Mouse (Mus musculus): ENCODE measurements around the gene Gm19345. TPM values are rescaled to one million over a fixed set of nuclear protein-coding genes. Genes with fewer than 3 reads are reported as not detected.

Gene Gm19345
- total RNA-seq, 2 experiments from 2014 or later, result 1.8 to 2.9 TPM

DNA sequence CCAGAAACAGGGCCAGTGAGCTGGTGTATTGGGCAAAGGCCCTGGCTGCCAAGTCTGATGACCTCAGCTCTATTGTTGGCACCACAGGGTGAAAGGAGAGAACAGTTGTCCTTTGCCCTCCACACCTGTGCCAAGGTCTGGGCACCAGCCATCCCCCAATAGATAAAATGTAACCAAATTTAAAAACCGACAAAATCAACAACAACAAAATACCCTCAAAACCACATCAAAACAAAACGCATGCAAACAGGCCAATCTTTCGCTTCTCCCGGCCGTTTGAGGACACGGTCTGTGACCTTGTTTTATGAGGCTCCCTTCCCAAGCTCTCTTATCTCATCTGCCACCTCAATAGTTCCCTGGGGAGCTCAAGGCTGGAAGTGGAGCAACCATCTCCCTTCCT, 14.7 kb downstream of the Gm19345 start:
- no peak for DNase-seq (ENCODE audit: extremely low spot score in 1 of 2, low spot score in 1 of 2)

DNA sequence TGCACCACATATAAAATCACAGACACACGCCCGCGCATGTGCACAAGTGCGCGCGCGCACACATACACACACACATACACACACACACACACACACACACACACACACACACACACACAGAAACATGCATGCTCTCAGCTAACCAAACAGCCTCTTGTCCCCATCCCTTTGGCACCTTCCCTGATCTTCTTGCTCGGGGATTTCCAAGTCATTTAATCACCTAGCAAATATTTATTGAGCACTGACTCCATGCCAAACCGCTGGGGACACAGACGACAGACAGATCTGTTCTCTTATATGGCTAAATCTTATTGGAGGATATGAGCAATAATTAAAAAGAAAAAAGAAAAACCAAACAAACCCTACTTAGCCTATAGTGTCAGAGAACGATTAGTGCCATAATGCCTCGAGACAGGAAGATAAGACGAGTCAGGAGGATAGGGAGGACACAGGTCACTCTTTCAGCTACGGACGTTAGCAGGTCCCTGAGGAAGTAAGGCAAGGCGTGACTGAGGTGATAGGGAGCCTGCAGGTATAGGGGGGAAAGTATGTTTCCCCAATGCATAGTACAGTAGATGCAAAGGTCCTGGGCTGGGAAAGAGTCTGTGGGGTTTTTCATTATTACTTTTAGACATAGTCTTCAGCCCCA, 16.1 kb downstream of the Gm19345 start:
- no peak for DNase-seq (ENCODE audit: extremely low spot score in 1 of 2, low spot score in 1 of 2)

DNA sequence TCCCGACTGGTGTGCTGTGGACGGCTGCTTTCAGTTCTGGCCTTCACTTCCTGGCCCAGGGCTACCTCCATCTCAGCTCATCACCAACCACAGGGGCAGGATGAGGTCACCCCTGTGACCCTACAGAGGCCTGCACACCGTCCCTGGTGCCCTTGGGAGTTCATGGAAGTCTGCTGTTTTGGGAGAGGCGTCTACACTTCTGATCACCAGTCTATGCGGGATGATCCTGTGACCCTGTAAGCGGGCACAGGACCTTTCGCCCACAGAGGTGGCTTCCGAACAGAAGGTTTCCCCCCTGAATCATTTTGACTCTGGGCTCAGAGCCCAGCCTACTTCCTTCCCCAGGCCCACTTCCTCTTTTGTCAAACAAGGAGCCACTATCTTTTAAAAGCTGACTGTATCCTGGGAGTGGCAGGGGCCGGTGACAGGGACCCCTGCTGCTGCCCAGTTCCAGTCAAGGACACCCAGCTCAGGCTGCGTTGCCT, 19.4 kb downstream of the Gm19345 start:
- no peak for DNase-seq (ENCODE audit: extremely low spot score in 1 of 2, low spot score in 1 of 2)

DNA sequence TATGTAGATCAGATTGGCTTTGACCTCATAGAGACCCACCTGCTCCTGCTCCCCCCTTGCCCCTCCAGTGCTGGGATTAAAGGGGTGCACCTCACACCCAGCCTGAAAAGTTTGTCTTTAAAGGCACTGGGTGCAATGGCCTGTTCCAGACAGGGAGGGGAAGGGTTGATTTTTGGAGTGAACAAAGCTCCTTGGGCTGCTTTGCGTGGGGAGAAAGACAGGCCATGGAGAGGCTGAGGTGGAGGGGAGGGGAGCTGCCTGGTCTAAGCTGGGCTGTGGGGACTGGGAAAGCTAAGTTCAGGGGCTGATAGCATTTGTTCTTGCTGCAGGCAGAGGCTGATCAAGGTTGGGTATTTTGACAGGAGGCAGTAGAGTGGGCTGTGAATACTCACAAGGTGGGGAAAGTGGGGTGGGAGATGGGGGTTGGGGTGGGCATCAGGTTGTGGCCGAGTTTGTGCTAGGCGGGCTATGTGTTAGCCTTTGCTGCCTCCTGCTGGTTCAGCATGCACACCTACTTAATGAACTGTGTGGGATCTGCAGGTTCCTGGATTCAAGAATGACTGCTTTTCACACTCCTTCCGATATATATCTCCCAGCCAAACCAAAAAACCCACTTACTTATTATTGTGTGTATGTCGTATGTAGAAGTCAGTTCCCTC, 20.3 kb downstream of the Gm19345 start:
- no peak for DNase-seq (ENCODE audit: extremely low spot score in 1 of 2, low spot score in 1 of 2)

DNA sequence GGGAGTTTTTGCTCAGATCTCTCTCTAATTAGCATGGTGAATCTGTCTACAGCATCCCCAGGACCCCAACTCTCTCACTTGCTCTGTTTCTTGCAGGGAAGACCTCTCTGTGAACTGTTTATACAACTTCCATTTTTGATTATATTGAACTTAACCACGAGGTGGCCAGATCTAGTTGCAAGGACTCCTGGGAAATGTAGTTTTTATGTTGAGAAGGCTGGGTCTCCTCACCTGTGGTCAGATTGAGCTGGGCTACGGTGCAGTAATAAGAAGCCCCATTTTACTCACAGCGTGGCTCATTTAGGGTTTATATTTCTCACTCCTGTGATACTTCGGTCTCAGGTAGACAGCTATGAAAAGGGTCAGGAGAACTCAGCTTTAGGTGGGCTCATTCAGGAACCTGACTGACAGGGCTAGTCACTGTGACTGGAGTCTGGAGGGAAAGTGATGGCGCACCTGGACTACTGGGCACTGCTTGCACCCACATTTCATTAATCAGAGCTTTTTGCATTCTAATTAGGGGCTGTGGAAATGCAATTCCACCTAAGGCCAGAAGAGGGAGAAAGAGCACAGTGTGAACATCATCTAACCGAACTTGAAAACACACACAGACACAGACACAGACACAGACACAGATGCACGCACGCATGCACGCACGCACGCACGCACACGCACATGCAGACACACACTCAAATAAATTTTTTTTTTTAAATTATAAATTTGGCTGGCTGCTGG, 24.3 kb downstream of the Gm19345 start:
- peak in 1 of 2 experiments; percentile 54 for DNase-seq (ENCODE audit: extremely low spot score in 1 of 2, low spot score in 1 of 2)

DNA sequence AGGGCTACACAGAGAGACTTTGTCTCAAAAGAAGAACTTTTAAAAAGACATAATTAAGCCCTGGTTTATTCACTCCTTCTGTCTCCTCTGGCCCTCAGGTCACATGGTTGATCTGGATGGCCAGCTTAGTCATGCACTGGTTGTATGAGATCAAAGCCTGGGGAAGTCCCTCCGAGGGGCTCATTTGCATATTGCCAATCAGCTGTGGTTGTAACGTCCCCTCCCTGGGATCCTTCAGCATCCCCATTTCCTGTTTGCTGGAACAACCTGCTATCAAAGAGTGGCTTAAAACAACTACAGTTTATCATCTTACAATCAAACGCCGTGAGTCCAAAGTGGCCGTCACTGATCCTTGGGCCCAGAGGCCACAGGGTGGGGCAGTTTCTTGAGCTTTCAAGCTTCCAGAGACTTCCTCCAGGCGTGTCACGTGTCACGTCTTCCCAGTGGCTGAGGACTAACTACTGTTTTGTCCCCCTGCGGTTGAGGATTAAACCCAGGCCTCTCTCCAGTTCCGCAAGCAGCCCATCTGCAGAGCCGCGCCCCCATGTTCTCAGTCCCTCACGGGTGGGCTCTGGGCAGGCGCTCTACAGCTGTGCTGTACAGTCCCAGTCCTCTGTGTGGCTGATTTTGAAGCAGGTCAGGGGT, 25.1 kb downstream of the Gm19345 start:
- DNase-seq (ENCODE audit: extremely low spot score in 1 of 2, low spot score in 1 of 2), result no peak

DNA sequence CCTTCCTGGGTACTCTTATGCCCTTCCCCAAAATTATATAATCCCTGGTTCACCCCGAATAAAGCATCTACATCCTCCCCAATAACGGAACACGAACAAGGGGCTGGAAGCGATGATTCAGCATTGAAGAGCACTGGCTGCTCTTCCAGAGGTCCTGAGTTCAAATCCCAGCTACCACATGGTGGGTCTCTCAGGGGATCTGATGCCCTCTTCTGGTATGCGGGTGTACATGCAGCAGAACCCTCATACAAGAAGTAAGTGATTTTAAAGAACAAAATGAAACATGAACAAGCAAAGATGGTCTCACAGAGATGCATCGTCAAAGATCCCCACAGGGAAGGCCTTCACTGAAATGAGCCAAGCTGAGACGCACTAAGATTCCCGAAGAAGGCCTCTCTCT, 29.0 kb downstream of the Gm19345 start:
- no peak for DNase-seq (ENCODE audit: extremely low spot score in 1 of 2, low spot score in 1 of 2)

DNA sequence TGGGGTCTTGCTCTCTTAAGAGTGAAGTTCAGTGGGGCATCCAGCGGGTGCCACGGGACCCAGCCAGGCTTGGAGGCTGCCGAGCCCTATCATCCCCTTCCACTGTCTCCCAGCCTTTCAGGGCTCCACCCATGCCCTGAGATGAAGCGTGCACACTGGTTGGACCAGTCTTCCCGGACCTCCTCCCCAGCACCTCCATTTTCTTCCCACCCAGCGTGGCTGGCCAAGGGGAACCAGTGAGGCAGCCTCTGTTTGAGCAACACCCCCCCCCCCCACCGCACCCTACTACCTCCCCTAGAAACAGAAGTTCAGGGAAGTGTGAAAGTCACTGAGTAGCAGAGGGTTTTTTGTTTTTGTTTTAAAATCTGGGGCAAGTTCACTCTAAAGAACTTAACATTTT, 36.0 kb downstream of the Gm19345 start, which contains the start of gene Ceacam19:
Gene Ceacam19, minus strand, starts transcription at position 117 of the 400 bp plus-strand sequence.
- DNase-seq (ENCODE audit: extremely low spot score in 1 of 2, low spot score in 1 of 2), result no peak

DNA sequence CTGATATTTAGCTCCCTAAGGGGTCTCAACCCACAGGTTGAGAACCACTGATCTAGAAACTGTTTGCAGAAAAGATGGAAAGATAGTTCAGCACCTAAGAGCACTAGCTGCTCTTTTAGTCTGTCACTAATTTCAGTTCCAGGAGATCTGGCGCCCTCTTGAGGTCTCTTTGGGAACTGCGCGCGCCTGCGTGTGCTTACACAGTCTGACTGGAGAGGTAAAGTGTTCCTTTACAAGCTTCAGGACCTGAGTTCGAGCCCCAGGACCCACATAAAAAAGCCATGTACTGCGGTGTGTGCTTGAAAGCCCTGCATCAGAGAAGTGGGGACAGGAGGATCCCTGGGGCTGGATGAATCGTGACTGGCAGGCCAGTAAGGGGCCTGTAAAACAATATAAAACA, 38.1 kb downstream of the Gm19345 start:
- peak in 1 of 2 experiments; percentile 66 for DNase-seq (ENCODE audit: extremely low spot score in 1 of 2, low spot score in 1 of 2)

Other genes with a start within 250 kb of the Gm19345 start
- 10 to 100 TPM; 70.6 to 94.5 TPM for gene Clasrp, start 247.5 kb upstream of the Gm19345 start, total RNA-seq (2021)
- gene Relb, start 222.6 kb upstream of the Gm19345 start, total RNA-seq (2021), result 10 to 100 TPM in 1 of 2 experiments, 1 to 10 TPM in 1; 9.4 to 10.4 TPM
- gene Clptm1, start 187.0 kb upstream of the Gm19345 start, total RNA-seq (2021), result 100 to 1,000 TPM; 148 TPM
- not detected for gene Apoc2, start 174.1 kb upstream of the Gm19345 start, total RNA-seq (2021)
- gene Gm44805, start 170.6 kb upstream of the Gm19345 start, total RNA-seq (2021), result not detected
- not detected for gene Apoc4, start 170.5 kb upstream of the Gm19345 start, total RNA-seq (2021)
- 1 to 10 TPM; 4.8 to 7.5 TPM for gene Apoc1, start 159.3 kb upstream of the Gm19345 start, total RNA-seq (2021)
- gene Apoe, start 152.8 kb upstream of the Gm19345 start, total RNA-seq (2021), result 1,000 to 10,000 TPM; 2,615 to 2,768 TPM
- gene Tomm40, start 136.6 kb upstream of the Gm19345 start, total RNA-seq (2021), result 100 to 1,000 TPM; 109 TPM
- 1 to 10 TPM; 7.9 to 9.1 TPM for gene Nectin2, start 101.5 kb upstream of the Gm19345 start, total RNA-seq (2021)
- 10 to 100 TPM in 1 of 2 experiments, 1 to 10 TPM in 1; 8.7 to 11.4 TPM for gene Bcam, start 81.0 kb upstream of the Gm19345 start, total RNA-seq (2021)
- gene Cblc, start 55.2 kb upstream of the Gm19345 start, total RNA-seq (2021), result not detected
- gene Bcl3, start 29.2 kb upstream of the Gm19345 start, total RNA-seq (2021), result under 1 TPM; 0.49 to 0.61 TPM
- gene Ceacam16, start 9.3 kb downstream of the Gm19345 start, total RNA-seq (2021), result not detected
- gene Ceacam19, start 36.0 kb downstream of the Gm19345 start, total RNA-seq (2021), result not detected
- 10 to 100 TPM; 10.2 to 15.9 TPM for gene Pvr, start 69.2 kb downstream of the Gm19345 start, total RNA-seq (2021)
- gene Igsf23, start 98.8 kb downstream of the Gm19345 start, total RNA-seq (2021), result not detected
- gene Ceacam20, start 113.4 kb downstream of the Gm19345 start, total RNA-seq (2021), result not detected
- gene Nlrp9b, start 139.5 kb downstream of the Gm19345 start, total RNA-seq (2021), result not detected
- not detected for gene Vmn1r91, start 247.7 kb downstream of the Gm19345 start, total RNA-seq (2021)

All from layer of hippocampus, postnatal 25 days (tissue).